ENCODE assay signal across 12 mouse cellular contexts in the genomic region with DNA sequence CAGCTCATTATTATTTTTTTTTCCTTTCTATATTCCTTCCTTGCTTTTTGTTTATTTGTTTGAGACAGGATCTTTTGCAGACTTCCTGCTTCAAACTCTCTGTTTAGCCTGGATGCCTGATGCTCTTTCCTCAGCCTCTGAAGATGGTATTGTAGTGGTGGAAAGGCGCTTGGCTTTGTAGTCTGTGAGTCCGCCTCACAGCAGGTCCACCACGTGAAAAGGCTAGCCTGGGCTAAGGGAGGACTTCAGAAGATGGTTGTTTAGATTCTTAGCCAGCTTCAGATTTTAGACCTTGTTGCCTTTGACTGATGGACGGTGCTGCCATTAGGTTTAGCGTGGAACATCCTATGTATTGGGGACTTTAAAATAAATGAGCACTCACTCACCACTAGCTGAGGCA. TPM values are rescaled to one million over a fixed set of nuclear protein-coding genes. Genes with fewer than 3 reads are reported as not detected.
DNase-seq lines count a peak whose midpoint lies in the region; ATAC-seq and TF ChIP-seq lines count a peak whose summit lies in the region.
"Had no signal": no experiment of that assay in that cellular context is flagged by ENCODE, and none has a peak within 500 bp of the region (broad histone marks: within the 10 kb centered on the region; RNA-seq: fewer than 3 reads in every experiment).

No protein-coding gene starts in this region.

- no peak for TF ChIP-seq CTCF in hindbrain, postnatal 0 days (IDR thresholded peaks at IDR 0.05; ENCODE audit: low read depth)

- H3K27me3 ChIP-seq in lung, embryonic 16.5 days (ENCODE audit: control insufficient read depth, insufficient read depth, low read depth, low read length): no peaks in the 10 kb centered on the region
- no peaks in the 10 kb centered on the region for H3K27me3 ChIP-seq in forebrain, embryonic 14.5 days (replicated peaks; ENCODE audit: control insufficient read depth, insufficient read depth, low read length)
- no peaks in the 10 kb centered on the region for H3K27me3 ChIP-seq in hindbrain, postnatal 0 days (ENCODE audit: insufficient read depth, low read length)
- H3K27me3 ChIP-seq in neural tube, embryonic 14.5 days (ENCODE audit: control insufficient read depth, insufficient read depth, low read length): no peaks in the 10 kb centered on the region

- no peaks in the 10 kb centered on the region for H3K36me3 ChIP-seq in lung, embryonic 16.5 days (ENCODE audit: control insufficient read depth, insufficient read depth, low read length)
- H3K36me3 ChIP-seq in forebrain, embryonic 14.5 days (ENCODE audit: control insufficient read depth, insufficient read depth, low read length): no peaks in the 10 kb centered on the region
- no peaks in the 10 kb centered on the region for H3K36me3 ChIP-seq in hindbrain, postnatal 0 days (ENCODE audit: insufficient read depth, low read length)
- no peaks in the 10 kb centered on the region for H3K36me3 ChIP-seq in neural tube, embryonic 14.5 days (ENCODE audit: control insufficient read depth, insufficient read depth, low read length)

- peak overlapping the region; percentile 84 for H3K4me2 ChIP-seq in lung, embryonic 16.5 days (ENCODE audit: low read depth, low read length)
- peak overlapping the region; percentile 78; the same call in 1 of the 2 replicates for H3K4me2 ChIP-seq in forebrain, embryonic 14.5 days (ENCODE audit: low read length)
- H3K4me2 ChIP-seq in hindbrain, postnatal 0 days (ENCODE audit: low read depth, low read length): peak overlapping the region; percentile 88
- H3K4me2 ChIP-seq in neural tube, embryonic 14.5 days (ENCODE audit: low read depth, low read length): peak overlapping the region; percentile 79; the same call in 1 of the 2 replicates

- ATAC-seq in lung, embryonic 16.5 days (ENCODE audit: low read depth): no peak
- ATAC-seq in forebrain, embryonic 14.5 days: no peak
- no peak for ATAC-seq in hindbrain, postnatal 0 days
- no peak for ATAC-seq in neural tube, embryonic 14.5 days (ENCODE audit: low read depth)
- ATAC-seq in erythroid progenitor cell, adult 5-6 weeks (replicated peaks; ENCODE audit: low FRiP score, poor library complexity, severe bottlenecking): no peak

- H3K4me3 ChIP-seq in lung, embryonic 16.5 days (ENCODE audit: low read length): peak overlapping the region; percentile 92
- no peak overlapping the region for H3K4me3 ChIP-seq in forebrain, embryonic 14.5 days (ENCODE audit: low read depth, low read length)
- H3K4me3 ChIP-seq in hindbrain, postnatal 0 days (ENCODE audit: low read length): peak overlapping the region; percentile 92; the same call in 1 of the 2 replicates
- peak overlapping the region; percentile 80 for H3K4me3 ChIP-seq in neural tube, embryonic 14.5 days (ENCODE audit: low read depth, low read length)

- 66% methylated on average over 5 of the region's 5 CpGs for WGBS in lung, embryonic 16.5 days
- WGBS in forebrain, embryonic 14.5 days: 81% methylated on average over 5 of the region's 5 CpGs
- WGBS in hindbrain, postnatal 0 days: 85% methylated on average over 5 of the region's 5 CpGs
- WGBS in neural tube, embryonic 14.5 days: 85% methylated on average over 5 of the region's 5 CpGs

- H3K27ac ChIP-seq in lung, embryonic 16.5 days (ENCODE audit: low read length): no peak overlapping the region
- no peak overlapping the region for H3K27ac ChIP-seq in forebrain, embryonic 14.5 days (ENCODE audit: low read depth, low read length)
- no peak overlapping the region for H3K27ac ChIP-seq in hindbrain, postnatal 0 days
- no peak overlapping the region for H3K27ac ChIP-seq in neural tube, embryonic 14.5 days (ENCODE audit: low read depth, low read length)

- no peak overlapping the region for H3K9ac ChIP-seq in lung, embryonic 16.5 days (ENCODE audit: low read length)
- H3K9ac ChIP-seq in forebrain, embryonic 14.5 days (ENCODE audit: low read length): no peak overlapping the region
- no peak overlapping the region for H3K9ac ChIP-seq in hindbrain, postnatal 0 days (replicated peaks; ENCODE audit: low read length)
- H3K9ac ChIP-seq in neural tube, embryonic 14.5 days (replicated peaks; ENCODE audit: low read depth, low read length): 0 out of 2 replicates have a peak overlapping the region, but pooled peaks have one; percentile 8

- H3K9me3 ChIP-seq in lung, embryonic 16.5 days (ENCODE audit: control insufficient read depth, low read length): no peaks in the 10 kb centered on the region
- H3K9me3 ChIP-seq in forebrain, embryonic 14.5 days (replicated peaks; ENCODE audit: control insufficient read depth, low read length): no peaks in the 10 kb centered on the region
- no peaks in the 10 kb centered on the region for H3K9me3 ChIP-seq in hindbrain, postnatal 0 days (ENCODE audit: low read length)
- H3K9me3 ChIP-seq in neural tube, embryonic 14.5 days (ENCODE audit: control insufficient read depth, low read length): no peaks in the 10 kb centered on the region

- DNase-seq in lung, adult 18-20 months: no peak
- no peak for DNase-seq in forebrain, embryonic 14.5 days (ENCODE audit: low spot score)
- no peak for DNase-seq in hindbrain, postnatal 0 days (ENCODE audit: low spot score)
- no peak for DNase-seq in adipocyte (ENCODE audit: low spot score)
- DNase-seq: kidney, adult 18-20 months; left cerebral cortex, postnatal 4 days had no signal

- H3K4me1 ChIP-seq in lung, embryonic 16.5 days (replicated peaks; ENCODE audit: control insufficient read depth, insufficient read depth, low read length): peaks cover 20% of the 10 kb centered on the region
- H3K4me1 ChIP-seq in forebrain, embryonic 14.5 days (ENCODE audit: control insufficient read depth, insufficient read depth, low read length): peaks cover 6% of the 10 kb centered on the region
- H3K4me1 ChIP-seq in hindbrain, postnatal 0 days (ENCODE audit: insufficient read depth, low read length): no peaks in the 10 kb centered on the region
- no peaks in the 10 kb centered on the region for H3K4me1 ChIP-seq in neural tube, embryonic 14.5 days (ENCODE audit: control insufficient read depth, insufficient read depth, low read length)

RNA-seq across cellular contexts. Expression of a gene that starts 2.0 kb away (rescaled TPM):
- polyA plus RNA-seq in lung, embryonic 16.5 days (2015; fragmentation: Nextera tagmentation; extraction: Ambion mirVana): 27.6 and 27.8 TPM in 2 replicates
- polyA plus RNA-seq in forebrain, embryonic 14.5 days (2014; fragmentation: Nextera tagmentation; extraction: Ambion mirVana): 16.1 and 17.0 TPM in 2 replicates
- total RNA-seq in hindbrain, postnatal 0 days (2014; rRNA removed): 12.2 and 14.4 TPM in 2 replicates
- 19.1 and 20.2 TPM in 2 replicates for polyA plus RNA-seq in hindbrain, postnatal 0 days (2015; fragmentation: Nextera tagmentation; extraction: Ambion mirVana)
- polyA plus RNA-seq in neural tube, embryonic 14.5 days (2014; fragmentation: Nextera tagmentation; extraction: Ambion mirVana): 28.9 and 36.0 TPM in 2 replicates
- total RNA-seq in erythroid progenitor cell, adult 5-6 weeks (2015; ENCODE audit: low replicate concordance): not detected in 2 replicates
- not detected in 2 replicates for total RNA-seq in erythroid progenitor cell, adult 5-6 weeks (2017; ENCODE audit: low replicate concordance)

RNA-seq across cellular contexts. Expression of a gene that starts 40.4 kb away (rescaled TPM):
- polyA plus RNA-seq in lung, embryonic 16.5 days (2015; fragmentation: Nextera tagmentation; extraction: Ambion mirVana): 0.23 and 0.39 TPM in 2 replicates
- not detected in 2 replicates for polyA plus RNA-seq in forebrain, embryonic 14.5 days (2014; fragmentation: Nextera tagmentation; extraction: Ambion mirVana)
- not detected in 2 replicates for total RNA-seq in hindbrain, postnatal 0 days (2014; rRNA removed)
- not detected in 2 replicates for polyA plus RNA-seq in hindbrain, postnatal 0 days (2015; fragmentation: Nextera tagmentation; extraction: Ambion mirVana)
- polyA plus RNA-seq in neural tube, embryonic 14.5 days (2014; fragmentation: Nextera tagmentation; extraction: Ambion mirVana): 0.04 TPM in 1 of 2 replicates, not detected in the other
- not detected in 2 replicates for total RNA-seq in erythroid progenitor cell, adult 5-6 weeks (2015; ENCODE audit: low replicate concordance)
- total RNA-seq in erythroid progenitor cell, adult 5-6 weeks (2017; ENCODE audit: low replicate concordance): not detected in 2 replicates
- total RNA-seq: left cerebral cortex, postnatal 4 days had no signal
- polyA plus RNA-seq: brain, embryonic 14.5 days; neural tube, embryonic 11.5 days; spleen, adult 2 months had no signal
